ENCODE assay signal across 8 mouse cellular contexts in the genomic region with DNA sequence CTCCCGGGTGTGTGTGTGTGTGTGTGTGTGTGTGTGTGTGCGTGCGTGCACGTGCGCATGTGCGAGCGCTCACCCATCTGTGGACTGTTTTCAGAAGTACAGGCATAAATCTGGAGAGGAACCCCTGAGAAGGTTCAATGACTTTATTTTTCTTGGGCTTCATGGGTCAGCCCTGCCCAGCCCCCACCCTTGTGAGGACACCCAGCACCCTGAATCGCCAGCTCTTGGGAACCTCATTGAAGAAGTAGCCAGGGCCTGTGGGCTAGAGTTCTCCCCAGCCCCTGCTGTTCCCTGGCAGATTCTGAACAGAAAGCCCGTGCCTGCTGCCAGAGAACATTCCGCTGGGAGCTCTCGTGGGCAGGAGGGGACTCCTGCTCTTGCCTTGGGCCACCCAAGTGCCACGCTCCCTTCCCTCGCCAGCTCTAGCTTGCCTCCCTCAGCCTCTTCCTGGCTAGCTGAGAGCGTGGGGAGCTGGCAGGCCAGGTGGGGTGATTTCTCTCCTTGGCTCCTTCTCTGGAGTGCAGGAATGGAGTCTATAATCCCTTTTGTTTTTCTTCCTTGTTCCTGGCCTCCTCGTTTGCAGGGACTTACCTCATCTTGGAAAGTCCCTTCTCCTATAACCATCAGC. TPM values are rescaled to one million over a fixed set of nuclear protein-coding genes. Genes with fewer than 3 reads are reported as not detected.
DNase-seq lines count a peak whose midpoint lies in the region; ATAC-seq and TF ChIP-seq lines count a peak whose summit lies in the region.

No protein-coding gene starts in this region.

- H3K27ac ChIP-seq in hindbrain, embryonic 10.5 days, result peak overlapping the region; percentile 46
- no peak overlapping the region for H3K27ac ChIP-seq in hindbrain, embryonic 11.5 days (ENCODE audit: low read depth, low read length)
- H3K27ac ChIP-seq in forebrain, embryonic 15.5 days (replicated peaks), result peak overlapping the region; percentile 70
- peak overlapping the region; percentile 89 for H3K27ac ChIP-seq in kidney, adult 2 months (ENCODE audit: insufficient read depth, low read depth, low read length)

- 84% methylated on average over 15 of the region's 15 CpGs for WGBS in hindbrain, embryonic 10.5 days
- WGBS in hindbrain, embryonic 11.5 days, result 83% methylated on average over 15 of the region's 15 CpGs
- WGBS in forebrain, embryonic 15.5 days, result 46% methylated on average over 15 of the region's 15 CpGs
- 27% methylated on average over 15 of the region's 15 CpGs for WGBS in kidney, adult 2 months

- H3K4me2 ChIP-seq in hindbrain, embryonic 11.5 days (replicated peaks; ENCODE audit: low read depth, low read length), result no peak overlapping the region
- H3K4me2 ChIP-seq in forebrain, embryonic 15.5 days (replicated peaks), result no peak overlapping the region

- no peak for ATAC-seq in hindbrain, embryonic 11.5 days (ENCODE audit: low FRiP score)
- 0 out of 2 replicates have a peak, but pooled peaks have one; percentile 24 for ATAC-seq in forebrain, embryonic 15.5 days (replicated peaks)

- H3K36me3 ChIP-seq in hindbrain, embryonic 10.5 days, result peaks cover 70% of the 10 kb centered on the region
- 0 out of 2 replicates have a peak, but pooled peaks cover 2% of the 10 kb centered on the region for H3K36me3 ChIP-seq in hindbrain, embryonic 11.5 days (ENCODE audit: control insufficient read depth, insufficient read depth, low read length)
- peaks cover 9% of the 10 kb centered on the region for H3K36me3 ChIP-seq in forebrain, embryonic 15.5 days
- H3K36me3 ChIP-seq in kidney, adult 2 months (ENCODE audit: control insufficient read depth, insufficient read depth, low read length), result no peaks in the 10 kb centered on the region

- H3K4me3 ChIP-seq in hindbrain, embryonic 10.5 days, result no peak overlapping the region
- no peak overlapping the region for H3K4me3 ChIP-seq in hindbrain, embryonic 11.5 days (ENCODE audit: low read depth, low read length)
- H3K4me3 ChIP-seq in forebrain, embryonic 15.5 days, result no peak overlapping the region
- H3K4me3 ChIP-seq in kidney, adult 2 months (ENCODE audit: insufficient read depth, low read depth, low read length), result no peak overlapping the region

- TF ChIP-seq CTCF in kidney, adult 2 months (conservative IDR thresholded peaks at IDR 0.05; ENCODE audit: insufficient read depth, insufficient read length, low read depth, low read length), result no peak

- H3K27me3 ChIP-seq in hindbrain, embryonic 10.5 days (ENCODE audit: insufficient read depth, poor library complexity, severe bottlenecking), result no peaks in the 10 kb centered on the region
- no peaks in the 10 kb centered on the region for H3K27me3 ChIP-seq in hindbrain, embryonic 11.5 days (ENCODE audit: control insufficient read depth, insufficient read depth, low read length)
- no peaks in the 10 kb centered on the region for H3K27me3 ChIP-seq in forebrain, embryonic 15.5 days
- no peaks in the 10 kb centered on the region for H3K27me3 ChIP-seq in kidney, adult 2 months (replicated peaks; ENCODE audit: control insufficient read depth, insufficient read depth, low read length)

- H3K4me1 ChIP-seq in hindbrain, embryonic 10.5 days (replicated peaks), result peaks cover 88% of the 10 kb centered on the region
- H3K4me1 ChIP-seq in hindbrain, embryonic 11.5 days (replicated peaks; ENCODE audit: control insufficient read depth, insufficient read depth, low read length), result peaks cover 4% of the 10 kb centered on the region; the same call in 1 of the 2 replicates
- H3K4me1 ChIP-seq in forebrain, embryonic 15.5 days, result peaks cover 28% of the 10 kb centered on the region
- H3K4me1 ChIP-seq in kidney, adult 2 months (ENCODE audit: control insufficient read depth, insufficient read depth, low read length), result peaks cover 41% of the 10 kb centered on the region

- no peak for TF ChIP-seq POLR2A in kidney, adult 2 months (IDR thresholded peaks at IDR 0.05; ENCODE audit: low read depth, low read length)

- H3K9me3 ChIP-seq in hindbrain, embryonic 10.5 days, result no peaks in the 10 kb centered on the region
- no peaks in the 10 kb centered on the region for H3K9me3 ChIP-seq in hindbrain, embryonic 11.5 days (ENCODE audit: control insufficient read depth, low read length)
- no peaks in the 10 kb centered on the region for H3K9me3 ChIP-seq in forebrain, embryonic 15.5 days

- no peak overlapping the region for H3K9ac ChIP-seq in hindbrain, embryonic 11.5 days (ENCODE audit: low read depth, low read length)
- H3K9ac ChIP-seq in forebrain, embryonic 15.5 days (replicated peaks), result no peak overlapping the region

- DNase-seq in hindbrain, embryonic 10.5 days (ENCODE audit: low spot score), result no peak
- no peak for DNase-seq in hindbrain, embryonic 11.5 days (ENCODE audit: low spot score)
- peak; percentile 47 to 59 for DNase-seq in adrenal gland, postnatal 36 days
- peak; percentile 75 for DNase-seq in kidney, adult 2 months
- peak; percentile 66 for DNase-seq in lung, postnatal 10 days
- DNase-seq in thymus, postnatal 25 days, result no peak
- DNase-seq in c-Kit-positive CD71-positive TER-119-positive erythroid progenitor cells, embryonic 14.5 days (ENCODE audit: low spot score), result no peak

RNA-seq across cellular contexts. Expression of a gene that starts 17.7 kb away (rescaled TPM):
- polyA plus RNA-seq in hindbrain, embryonic 10.5 days (2016; fragmentation: Nextera tagmentation; extraction: Ambion mirVana), result 26.5 and 30.0 TPM in 2 replicates
- 28.4 and 30.6 TPM in 2 replicates for polyA plus RNA-seq in hindbrain, embryonic 11.5 days (2014; fragmentation: Nextera tagmentation; extraction: Ambion mirVana)
- 10 to 100 TPM; 47.3 to 53.3 TPM for total RNA-seq in adrenal gland, postnatal 36 days (2021)
- 28.0 and 29.4 TPM in 2 replicates for polyA plus RNA-seq in forebrain, embryonic 15.5 days (2015; fragmentation: Nextera tagmentation; extraction: Ambion mirVana)
- polyA plus RNA-seq in kidney, adult 2 months (2012; rRNA removed), result 41.3 and 43.6 TPM in 2 replicates

Comparison
In these comparisons a context has a peak if more than half of its experiments do, and no peak if none do; other contexts are left out.
1. DNase-seq: peak in adrenal gland, postnatal 36 days (2 of 2), kidney, adult 2 months (single experiment) and lung, postnatal 10 days (single experiment); none in hindbrain, embryonic 10.5 days (single experiment), hindbrain, embryonic 11.5 days (single experiment), thymus, postnatal 25 days (single experiment) and c-Kit-positive CD71-positive TER-119-positive erythroid progenitor cells, embryonic 14.5 days (single experiment).